Mouse (Mus musculus): ENCODE data around the gene Maged2.
"Not testable (repeated sequence)": the region's sequence is repeated elsewhere in the genome, so short reads cannot be mapped to it uniquely, and the experiment has no call there.

The Maged2 gene

DNA sequence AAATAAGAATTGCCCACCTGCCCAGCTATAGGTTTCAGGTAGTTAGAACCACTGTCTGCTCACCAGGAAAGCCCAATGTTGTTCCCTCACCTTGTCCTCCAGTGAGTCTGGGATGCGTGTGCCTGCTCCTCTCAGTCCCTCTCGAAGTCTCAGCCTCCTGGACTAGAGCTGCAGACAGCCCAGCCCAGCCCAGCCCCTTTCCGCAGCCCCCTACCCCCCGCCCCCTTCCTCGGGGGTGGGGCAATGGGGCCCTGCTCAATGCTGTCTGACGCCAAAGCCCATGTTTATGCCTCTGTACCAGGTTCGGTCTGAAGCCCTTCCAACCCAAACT, at the start of gene Maged2:
Gene Maged2 (minus strand): TSS at position 207 of the 331 bp plus-strand sequence.
- DNase-seq (ENCODE audit: low read depth), result no peak

GRCm38 (mm10) chrX:150848230-150848629, 34.1 kb upstream of the Maged2 start:
- no peak for DNase-seq (ENCODE audit: low read depth)

- DNase-seq (ENCODE audit: low read depth), result not testable (repeated sequence)
Measured at GRCm38 (mm10) chrX:150845480-150846205, 31.5 kb upstream of the Maged2 start.

GRCm38 (mm10) chrX:150843257-150843656, 29.1 kb upstream of the Maged2 start:
- DNase-seq (ENCODE audit: low read depth), result not testable (repeated sequence)

DNA sequence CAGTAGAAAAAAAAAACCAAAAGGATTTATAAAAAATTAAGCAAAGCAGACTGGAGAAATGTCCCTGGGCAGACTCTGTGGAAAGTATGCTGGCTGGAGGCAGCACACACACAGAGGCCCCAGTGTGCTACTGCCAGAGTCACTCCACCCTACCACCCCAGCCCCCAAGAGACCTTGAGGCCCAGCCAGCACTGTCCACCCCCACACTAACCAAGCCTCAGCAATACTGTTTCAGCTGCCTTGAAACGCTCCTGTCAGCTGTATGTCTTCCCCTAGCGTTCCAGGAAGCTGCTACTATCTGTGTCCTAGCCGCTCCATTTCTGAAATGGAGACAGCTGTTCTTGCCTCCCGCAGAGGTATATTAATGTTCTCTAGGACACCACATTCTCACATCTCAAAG, 16.2 kb upstream of the Maged2 start:
- DNase-seq (ENCODE audit: low read depth), result no peak

DNA sequence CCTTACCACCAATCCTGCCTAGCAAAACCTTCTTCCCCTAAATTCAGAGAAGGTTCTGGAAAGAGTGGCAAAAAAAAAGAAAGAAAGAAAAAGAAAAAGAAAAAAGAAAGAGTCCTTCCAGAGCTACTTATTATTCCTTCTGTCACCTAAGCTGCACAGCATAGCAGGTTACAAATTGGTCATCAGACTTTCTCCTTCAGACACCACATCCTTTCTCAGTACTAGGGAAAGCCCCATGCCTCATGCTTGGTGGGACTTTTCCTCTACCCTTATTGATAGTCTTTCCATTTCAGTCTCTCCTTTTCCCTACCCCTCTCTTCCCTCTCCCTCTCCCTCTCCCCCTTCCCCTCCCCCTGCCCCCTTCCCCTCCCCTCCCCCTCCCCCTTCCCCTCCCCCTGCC, 3.1 kb upstream of the Maged2 start:
- DNase-seq (ENCODE audit: low read depth), result no peak

- DNase-seq (ENCODE audit: low read depth), result no peak
Measured at GRCm38 (mm10) chrX:150815601-150816000, 1.5 kb upstream of the Maged2 start.

DNA sequence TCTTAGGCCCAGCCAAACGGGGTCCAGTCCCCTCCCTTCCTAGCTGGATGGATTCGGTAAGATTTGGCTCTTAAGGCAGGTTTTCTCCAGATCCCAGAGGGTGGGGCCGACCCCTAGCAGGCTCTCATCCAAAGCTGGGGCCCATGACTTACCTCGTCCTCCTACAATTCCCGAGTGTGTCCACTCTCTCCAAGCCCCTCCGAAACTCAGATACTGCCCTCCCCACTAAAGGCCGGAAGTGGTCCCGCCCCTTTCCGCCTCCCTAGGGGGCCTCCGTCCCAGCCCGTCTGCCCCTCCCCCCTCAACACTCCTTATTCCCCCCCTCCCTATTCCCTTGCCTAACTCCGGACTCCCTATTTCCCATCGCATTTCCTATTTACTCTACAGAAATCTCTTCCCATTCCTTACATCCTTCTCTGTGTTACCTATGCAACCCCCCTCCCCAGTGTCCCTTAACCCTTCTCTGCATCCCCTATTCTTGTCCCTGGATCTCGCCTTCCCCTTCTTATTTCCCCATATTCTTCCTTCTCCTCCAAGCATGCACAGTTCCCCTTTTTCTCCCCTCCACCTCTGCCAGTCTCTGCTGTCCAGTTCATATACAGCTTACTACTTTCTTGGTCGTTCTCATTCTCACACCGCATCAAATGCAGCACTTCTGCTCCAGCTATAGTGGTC, 544 bp downstream of the Maged2 start:
- no peak for DNase-seq (ENCODE audit: low read depth)

GRCm38 (mm10) chrX:150812787-150813298, 1.3 kb downstream of the Maged2 start:
- peak; percentile 82 for DNase-seq (ENCODE audit: low read depth)

DNA sequence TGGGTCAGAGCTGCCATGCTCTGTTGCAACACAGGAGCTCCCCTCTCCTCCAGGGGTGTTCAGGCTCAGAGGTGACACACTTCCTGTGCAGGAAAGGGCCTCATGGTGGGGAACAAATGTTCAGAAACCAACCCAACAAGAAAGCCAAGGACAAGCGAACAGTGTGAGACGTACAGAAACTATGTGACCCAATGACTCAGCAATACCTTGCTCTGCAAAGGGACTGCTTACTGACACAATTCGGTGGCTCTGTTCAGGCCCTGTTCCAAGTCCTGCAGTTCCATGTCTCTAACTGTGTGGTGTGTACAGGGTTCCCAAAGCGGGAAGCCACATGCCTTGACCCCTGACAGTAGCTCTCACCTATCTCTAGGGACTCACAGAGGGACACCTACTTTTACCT, 13.2 kb downstream of the Maged2 start:
- not testable (repeated sequence) for DNase-seq (ENCODE audit: low read depth)

- DNase-seq (ENCODE audit: low read depth), result not testable (repeated sequence)
Measured at GRCm38 (mm10) chrX:150798493-150799177, 15.5 kb downstream of the Maged2 start.

Measured in fibroblast of lung, adult 2 months (primary cell).